Mouse (Mus musculus): Measurements from ENCODE around the gene Fgf13. TPM values are rescaled to one million over a fixed set of nuclear protein-coding genes. Genes with fewer than 3 reads are reported as not detected.

Gene Fgf13
- polyA plus RNA-seq, 1 experiment: 2.0 TPM

- H3K27ac ChIP-seq (ENCODE audit: control insufficient read depth, insufficient read depth, low read depth, low read length, poor library complexity): no peak overlapping the region
- TF ChIP-seq POLR2A (IDR thresholded peaks at IDR 0.05; ENCODE audit: borderline replicate concordance, control insufficient read depth, low read depth, low read length) (no peak), CTCF (IDR thresholded peaks at IDR 0.05; ENCODE audit: control insufficient read depth, insufficient read depth, low read length) (no peak)
- no peaks in the 10 kb centered on the region for H3K4me1 ChIP-seq (ENCODE audit: control insufficient read depth, insufficient read depth, low read length)
- no peak overlapping the region for H3K4me3 ChIP-seq (replicated peaks; ENCODE audit: control insufficient read depth, low read depth, low read length)
- 46% methylated on average over 3 of the region's 3 CpGs for WGBS
These were observed 390.2 kb downstream of the Fgf13 start for GRCm38 (mm10) chrX:59177653-59178052.

GRCm38 (mm10) chrX:59172200-59172599, 395.7 kb downstream of the Fgf13 start:
- 0% methylated on average over 1 of the region's 1 CpGs for WGBS
- TF ChIP-seq POLR2A (IDR thresholded peaks at IDR 0.05; ENCODE audit: borderline replicate concordance, control insufficient read depth, low read depth, low read length): no peak
- TF ChIP-seq CTCF (IDR thresholded peaks at IDR 0.05; ENCODE audit: control insufficient read depth, insufficient read depth, low read length): no peak
- Histone ChIP-seq H3K4me1 (ENCODE audit: control insufficient read depth, insufficient read depth, low read length) (no peaks in the 10 kb centered on the region), H3K27ac (ENCODE audit: control insufficient read depth, insufficient read depth, low read depth, low read length, poor library complexity) (no peak overlapping the region), H3K4me3 (replicated peaks; ENCODE audit: control insufficient read depth, low read depth, low read length) (no peak overlapping the region)

- WGBS: 68% methylated on average over 2 of the region's 2 CpGs
- no peak for TF ChIP-seq POLR2A (IDR thresholded peaks at IDR 0.05; ENCODE audit: borderline replicate concordance, control insufficient read depth, low read depth, low read length)
These were observed 401.1 kb downstream of the Fgf13 start for GRCm38 (mm10) chrX:59166763-59167162.

GRCm38 (mm10) chrX:59141947-59142346, 425.9 kb downstream of the Fgf13 start:
- 30% methylated on average over 2 of the region's 2 CpGs for WGBS
- H3K4me1 ChIP-seq (ENCODE audit: control insufficient read depth, insufficient read depth, low read length): no peaks in the 10 kb centered on the region
- no peak for TF ChIP-seq POLR2A (IDR thresholded peaks at IDR 0.05; ENCODE audit: borderline replicate concordance, control insufficient read depth, low read depth, low read length)

More at GRCm38 (mm10) chrX:59166763-59167162, 401.1 kb downstream of the Fgf13 start:
- H3K4me3 ChIP-seq (replicated peaks; ENCODE audit: control insufficient read depth, low read depth, low read length): no peak overlapping the region
- H3K27ac ChIP-seq (ENCODE audit: control insufficient read depth, insufficient read depth, low read depth, low read length, poor library complexity): no peak overlapping the region
- H3K4me1 ChIP-seq (ENCODE audit: control insufficient read depth, insufficient read depth, low read length): no peaks in the 10 kb centered on the region

GRCm38 (mm10) chrX:59134928-59135361, 432.9 kb downstream of the Fgf13 start:
- TF ChIP-seq POLR2A (IDR thresholded peaks at IDR 0.05; ENCODE audit: borderline replicate concordance, control insufficient read depth, low read depth, low read length): no peak
- peak; percentile 24; the same call in 1 of the 2 replicates for TF ChIP-seq CTCF (IDR thresholded peaks at IDR 0.05; ENCODE audit: control insufficient read depth, insufficient read depth, low read length)
- H3K4me3 ChIP-seq (replicated peaks; ENCODE audit: control insufficient read depth, low read depth, low read length): peak overlapping the region; percentile 21
- WGBS: 5% methylated on average over 8 of the region's 8 CpGs
- H3K27ac ChIP-seq (ENCODE audit: control insufficient read depth, insufficient read depth, low read depth, low read length, poor library complexity): no peak overlapping the region
- H3K4me1 ChIP-seq (ENCODE audit: control insufficient read depth, insufficient read depth, low read length): no peaks in the 10 kb centered on the region

More at GRCm38 (mm10) chrX:59141947-59142346, 425.9 kb downstream of the Fgf13 start:
- Histone ChIP-seq H3K27ac (ENCODE audit: control insufficient read depth, insufficient read depth, low read depth, low read length, poor library complexity) (no peak overlapping the region), H3K4me3 (replicated peaks; ENCODE audit: control insufficient read depth, low read depth, low read length) (no peak overlapping the region)

- WGBS: 14% methylated on average over 45 of the region's 75 CpGs
- no peaks in the 10 kb centered on the region for H3K4me1 ChIP-seq (ENCODE audit: control insufficient read depth, insufficient read depth, low read length)
- TF ChIP-seq CTCF (IDR thresholded peaks at IDR 0.05; ENCODE audit: control insufficient read depth, insufficient read depth, low read length) (no peak), POLR2A (IDR thresholded peaks at IDR 0.05; ENCODE audit: borderline replicate concordance, control insufficient read depth, low read depth, low read length) (no peak)
- H3K27ac ChIP-seq (ENCODE audit: control insufficient read depth, insufficient read depth, low read depth, low read length, poor library complexity): no peak overlapping the region
- H3K4me3 ChIP-seq (replicated peaks; ENCODE audit: control insufficient read depth, low read depth, low read length): peak overlapping the region; percentile 47
These were observed 433.6 kb downstream of the Fgf13 start for GRCm38 (mm10) chrX:59134166-59134861.

- Histone ChIP-seq H3K4me3 (replicated peaks; ENCODE audit: control insufficient read depth, low read depth, low read length) (peak overlapping the region; percentile 9), H3K4me1 (ENCODE audit: control insufficient read depth, insufficient read depth, low read length) (no peaks in the 10 kb centered on the region), H3K27ac (ENCODE audit: control insufficient read depth, insufficient read depth, low read depth, low read length, poor library complexity) (no peak overlapping the region)
- TF ChIP-seq CTCF (IDR thresholded peaks at IDR 0.05; ENCODE audit: control insufficient read depth, insufficient read depth, low read length): no peak
- no peak for TF ChIP-seq POLR2A (IDR thresholded peaks at IDR 0.05; ENCODE audit: borderline replicate concordance, control insufficient read depth, low read depth, low read length)
- WGBS: 12% methylated on average over 24 of the region's 24 CpGs
These were observed 434.1 kb downstream of the Fgf13 start for GRCm38 (mm10) chrX:59133834-59134165.

- 19% methylated on average over 10 of the region's 10 CpGs for WGBS
- no peaks in the 10 kb centered on the region for H3K4me1 ChIP-seq (ENCODE audit: control insufficient read depth, insufficient read depth, low read length)
- no peak overlapping the region for H3K27ac ChIP-seq (ENCODE audit: control insufficient read depth, insufficient read depth, low read depth, low read length, poor library complexity)
- H3K4me3 ChIP-seq (replicated peaks; ENCODE audit: control insufficient read depth, low read depth, low read length): peak overlapping the region; percentile 18
- TF ChIP-seq POLR2A (IDR thresholded peaks at IDR 0.05; ENCODE audit: borderline replicate concordance, control insufficient read depth, low read depth, low read length): no peak
These were observed 434.5 kb downstream of the Fgf13 start for GRCm38 (mm10) chrX:59133416-59133815.

- H3K27ac ChIP-seq (ENCODE audit: control insufficient read depth, insufficient read depth, low read depth, low read length, poor library complexity): no peak overlapping the region
- 56% methylated on average over 4 of the region's 4 CpGs for WGBS
- TF ChIP-seq POLR2A (IDR thresholded peaks at IDR 0.05; ENCODE audit: borderline replicate concordance, control insufficient read depth, low read depth, low read length) (no peak), CTCF (IDR thresholded peaks at IDR 0.05; ENCODE audit: control insufficient read depth, insufficient read depth, low read length) (no peak)
- no peak overlapping the region for H3K4me3 ChIP-seq (replicated peaks; ENCODE audit: control insufficient read depth, low read depth, low read length)
- H3K4me1 ChIP-seq (ENCODE audit: control insufficient read depth, insufficient read depth, low read length): no peaks in the 10 kb centered on the region
These were observed 441.2 kb downstream of the Fgf13 start for GRCm38 (mm10) chrX:59126637-59127036.
